Mouse (Mus musculus): ENCODE data around the gene Cx3cl1.

DNA sequence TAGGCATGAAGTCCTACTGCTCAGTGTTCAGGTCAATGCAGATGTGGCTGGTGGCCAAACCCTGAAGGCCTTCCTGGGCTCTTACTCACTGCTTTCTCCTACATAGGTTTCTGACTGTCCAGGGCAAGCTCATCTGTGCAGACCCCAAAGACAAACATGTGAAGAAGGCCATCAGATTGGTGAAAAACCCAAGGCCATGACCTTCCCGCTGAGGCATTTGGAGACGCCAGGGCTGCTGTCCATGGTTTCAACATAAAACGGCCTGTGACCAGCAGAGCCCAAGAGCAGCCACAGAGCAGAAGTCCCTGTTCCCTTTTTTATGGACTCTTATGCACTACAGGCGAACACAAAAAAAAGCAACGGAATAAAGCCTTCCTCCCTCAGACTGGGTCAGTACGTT is 39.8 kb downstream of the Cx3cl1 start:
- TF ChIP-seq FLI1 (IDR thresholded peaks at IDR 0.05; ENCODE audit: low read length), result no peak
- TF ChIP-seq GATA1 (IDR thresholded peaks at IDR 0.05; ENCODE audit: borderline replicate concordance, low read length), result no peak
